Mouse (Mus musculus) hindbrain, postnatal 0 days (tissue): ENCODE results near the gene Adgrg7. TPM values are rescaled to one million over a fixed set of nuclear protein-coding genes. Genes with fewer than 3 reads are reported as not detected.
A peak's percentile ranks its signal among the peaks of the same experiment; 100 is the strongest.

Experiments
- ATAC-seq: fragments of 200-750 bp; cut with Nextera tagmentation; 2 replicates; pipeline ENCODE4 v1.8.0; 2017; ENCODE audit warnings: mild to moderate bottlenecking, moderate TSS enrichment, moderate library complexity
- DNase-seq: peaks from one replicate; pipeline ENCODE4 v3.0.0-alpha.2; 2015; ENCODE audit warnings: low spot score
- H3K27ac ChIP-seq: fragments of 300-500 bp; sonication (generic); 2 replicates; pipeline ENCODE4 v1.5.1; 2014; ENCODE audit warnings: mild to moderate bottlenecking
- H3K27me3 ChIP-seq: fragments of 300-500 bp; sonication (generic); 2 replicates; pipeline ENCODE4 v1.6.1; 2014; ENCODE audit warnings: low read length, mixed read lengths; ENCODE audit not compliant: insufficient read depth
- H3K36me3 ChIP-seq: fragments of 300-500 bp; sonication (generic); 2 replicates; pipeline ENCODE4 v1.6.1; 2014; ENCODE audit warnings: low read length, mixed read lengths; ENCODE audit not compliant: insufficient read depth
- H3K4me1 ChIP-seq: fragments of 300-500 bp; sonication (generic); 2 replicates; pipeline ENCODE4 v1.6.1; 2014; ENCODE audit warnings: antibody characterized with exemption, low read length, mixed read lengths; ENCODE audit not compliant: insufficient read depth
- H3K4me2 ChIP-seq: fragments of 300-500 bp; sonication (generic); 2 replicates; pipeline ENCODE4 v1.6.1; 2014; ENCODE audit warnings: low read depth, mild to moderate bottlenecking, low read length, moderate library complexity, mixed read lengths
- H3K4me3 ChIP-seq: fragments of 300-500 bp; sonication (generic); 2 replicates; pipeline ENCODE4 v1.5.1; 2014; ENCODE audit warnings: low read length
- H3K9ac ChIP-seq: fragments of 300-500 bp; sonication (generic); replicated peaks from 2 replicates; pipeline ENCODE4 v1.6.1; 2014; ENCODE audit warnings: mild to moderate bottlenecking, low read length, moderate library complexity, mixed read lengths
- H3K9me3 ChIP-seq: fragments of 300-500 bp; sonication (generic); 2 replicates; pipeline ENCODE4 v1.6.1; 2016; ENCODE audit warnings: low read length, mixed read lengths
- CTCF ChIP-seq: IDR thresholded peaks from 2 replicates; pipeline ENCODE4 v1.5.1; 2016; ENCODE audit warnings: antibody characterized with exemption, control low read depth, low read depth
- WGBS: fragments of 180-500 bp; shearing (Covaris S2); extraction: QIAGEN DNeasy Blood & Tissue Kit; methylation state at CpG from one replicate; pipeline ENCODE4 v1.1.7; 2014; 5-methylcytosine and 5-hydroxymethylcytosine counted together
- polyA plus RNA-seq: library from polyadenylated mRNA; unstranded; fragments of >200 nt; fragmentation: Nextera tagmentation; extraction: Ambion mirVana; gene quantifications from 2 replicates; pipeline ENCODE4 v1.2.1, GENCODE M21; 2015
- total RNA-seq: library from RNA; depleted of rRNA; stranded (reverse); fragments of >200 nt; gene quantifications from 2 replicates; pipeline ENCODE4 v1.2.3, GENCODE M21; 2014; rRNA removed

The Adgrg7 gene
- total RNA-seq (not detected in 2 replicates), polyA plus RNA-seq (not detected in 2 replicates)

DNA sequence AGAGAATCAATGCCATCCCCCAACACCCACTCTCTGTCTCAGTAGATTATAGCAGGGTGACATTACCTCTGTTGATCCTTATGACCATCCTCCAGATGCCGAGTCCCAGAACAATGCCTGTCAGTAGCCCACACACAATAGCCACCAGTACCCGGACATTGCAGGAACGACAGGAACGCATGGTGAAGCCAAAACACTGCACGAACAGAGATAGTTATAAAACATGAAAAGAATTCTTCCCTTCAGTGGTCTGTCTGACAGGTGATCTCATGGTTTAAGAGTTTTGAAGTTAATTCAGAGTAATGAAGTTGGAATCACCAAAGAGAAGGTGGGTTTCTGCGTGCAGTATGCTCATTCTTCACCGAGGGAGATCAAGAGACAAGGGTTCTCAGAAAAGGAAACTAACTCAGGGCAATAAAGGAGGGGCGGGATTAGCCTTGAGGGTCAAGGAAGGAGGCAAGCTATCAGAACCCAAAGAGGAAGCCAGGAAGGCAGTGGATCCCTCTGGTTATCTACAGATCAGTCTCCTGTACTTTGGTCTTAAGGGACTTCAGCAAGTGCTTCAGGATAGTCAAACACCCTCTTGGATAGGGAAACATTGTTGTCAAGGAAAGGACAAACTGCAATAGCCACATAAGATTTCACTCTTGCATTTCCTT, at the start of gene Adgrg7:
Gene Adgrg7 (minus strand): TSS at position 375 of the 659 bp plus-strand sequence.
- 71% methylated on average over 8 of the region's 8 CpGs for WGBS
- H3K4me1 ChIP-seq = no peaks in the 10 kb centered on the region
- no peak within 1 kb of the TSS for H3K4me2 ChIP-seq
- no peaks in the 10 kb centered on the region for H3K36me3 ChIP-seq
- H3K4me3 ChIP-seq = no peak within 1 kb of the TSS
- ATAC-seq = no peak
- no peak within 1 kb of the TSS for H3K27ac ChIP-seq
- H3K9me3 ChIP-seq = no peaks in the 10 kb centered on the region
- no peak for DNase-seq
- no peak within 1 kb of the TSS for H3K9ac ChIP-seq
- H3K27me3 ChIP-seq = no peaks in the 10 kb centered on the region
- no peak for TF ChIP-seq CTCF

DNA sequence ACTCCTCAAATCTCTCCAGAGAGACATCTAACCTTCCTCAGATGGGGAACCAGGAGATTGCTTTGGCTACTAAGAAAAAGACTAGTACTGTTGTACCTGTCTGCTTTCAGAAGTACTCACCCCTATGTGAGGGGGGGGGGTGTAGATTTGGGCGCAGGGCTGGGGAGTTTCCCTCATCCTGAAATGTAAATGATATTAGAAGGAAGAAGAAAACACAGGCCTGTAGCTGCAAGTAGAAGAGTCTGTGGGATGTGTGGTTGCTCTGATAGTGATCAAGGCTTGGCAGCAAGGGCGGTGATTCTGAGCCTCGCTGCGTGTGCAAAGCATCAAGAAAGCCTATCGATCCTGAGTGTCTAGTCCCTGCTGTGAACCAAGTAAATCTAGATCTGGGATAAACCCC, 47.3 kb upstream of the Adgrg7 start:
- no peak for TF ChIP-seq CTCF
- Histone ChIP-seq H3K4me2 (no peak overlapping the region), H3K9ac (no peak overlapping the region), H3K9me3 (no peaks in the 10 kb centered on the region), H3K27me3 (no peaks in the 10 kb centered on the region), H3K36me3 (no peaks in the 10 kb centered on the region), H3K27ac (no peak overlapping the region), H3K4me3 (no peak overlapping the region), H3K4me1 (no peaks in the 10 kb centered on the region)
- WGBS = 96% methylated on average over 5 of the region's 5 CpGs
- DNase-seq (no peak), ATAC-seq (no peak)

DNA sequence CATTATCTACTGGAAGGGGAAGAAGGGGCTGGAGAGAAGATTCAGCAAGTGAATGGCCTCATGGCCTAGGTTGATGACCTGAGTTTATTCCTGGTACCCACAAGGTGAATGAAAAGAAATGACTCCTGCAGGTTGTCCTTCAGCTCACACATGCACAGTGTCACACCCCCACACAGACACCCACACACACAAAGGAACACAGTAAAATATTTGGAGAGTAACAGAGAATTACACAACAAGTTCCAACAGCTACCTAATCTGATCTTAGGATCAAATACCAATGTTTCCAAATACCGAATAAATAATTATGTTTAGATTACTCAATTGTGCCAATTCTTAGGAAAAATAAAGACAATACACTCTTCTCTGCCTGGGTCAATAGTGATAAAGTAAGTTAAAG, 37.7 kb upstream of the Adgrg7 start:
- H3K4me1 ChIP-seq = no peaks in the 10 kb centered on the region
- TF ChIP-seq CTCF = no peak
- no peaks in the 10 kb centered on the region for H3K36me3 ChIP-seq
- H3K9me3 ChIP-seq = no peaks in the 10 kb centered on the region
- no peak overlapping the region for H3K27ac ChIP-seq
- H3K4me2 ChIP-seq = no peak overlapping the region
- H3K9ac ChIP-seq = no peak overlapping the region
- DNase-seq (no peak), ATAC-seq (no peak)
- WGBS = 95% methylated on average over 1 of the region's 1 CpGs
- H3K4me3 ChIP-seq = no peak overlapping the region
- no peaks in the 10 kb centered on the region for H3K27me3 ChIP-seq

DNA sequence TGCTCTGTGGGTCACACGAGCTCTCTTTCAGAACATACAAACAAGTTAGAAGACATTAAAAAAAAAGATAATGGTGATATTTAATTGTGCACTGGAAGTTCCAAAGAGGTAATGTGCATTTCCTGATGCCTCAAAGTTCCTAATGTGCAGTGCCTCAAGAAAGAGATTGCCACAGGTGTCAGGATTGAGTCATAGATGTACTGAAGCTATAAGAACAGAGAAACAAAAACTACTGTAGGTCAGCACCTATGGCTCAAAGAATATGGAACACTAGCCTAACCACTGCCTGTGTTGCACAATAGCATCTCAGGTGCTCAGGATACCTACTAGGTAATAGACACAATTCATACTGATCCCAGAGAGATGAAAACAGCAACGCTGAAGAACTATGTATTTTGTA, 36.3 kb upstream of the Adgrg7 start:
- Histone ChIP-seq H3K27me3 (no peaks in the 10 kb centered on the region), H3K27ac (no peak overlapping the region), H3K4me1 (no peaks in the 10 kb centered on the region), H3K4me3 (no peak overlapping the region), H3K9ac (no peak overlapping the region), H3K9me3 (no peaks in the 10 kb centered on the region), H3K4me2 (no peak overlapping the region), H3K36me3 (no peaks in the 10 kb centered on the region)
- WGBS = 92% methylated on average over 2 of the region's 2 CpGs
- no peak for ATAC-seq
- no peak for TF ChIP-seq CTCF
- DNase-seq = no peak

DNA sequence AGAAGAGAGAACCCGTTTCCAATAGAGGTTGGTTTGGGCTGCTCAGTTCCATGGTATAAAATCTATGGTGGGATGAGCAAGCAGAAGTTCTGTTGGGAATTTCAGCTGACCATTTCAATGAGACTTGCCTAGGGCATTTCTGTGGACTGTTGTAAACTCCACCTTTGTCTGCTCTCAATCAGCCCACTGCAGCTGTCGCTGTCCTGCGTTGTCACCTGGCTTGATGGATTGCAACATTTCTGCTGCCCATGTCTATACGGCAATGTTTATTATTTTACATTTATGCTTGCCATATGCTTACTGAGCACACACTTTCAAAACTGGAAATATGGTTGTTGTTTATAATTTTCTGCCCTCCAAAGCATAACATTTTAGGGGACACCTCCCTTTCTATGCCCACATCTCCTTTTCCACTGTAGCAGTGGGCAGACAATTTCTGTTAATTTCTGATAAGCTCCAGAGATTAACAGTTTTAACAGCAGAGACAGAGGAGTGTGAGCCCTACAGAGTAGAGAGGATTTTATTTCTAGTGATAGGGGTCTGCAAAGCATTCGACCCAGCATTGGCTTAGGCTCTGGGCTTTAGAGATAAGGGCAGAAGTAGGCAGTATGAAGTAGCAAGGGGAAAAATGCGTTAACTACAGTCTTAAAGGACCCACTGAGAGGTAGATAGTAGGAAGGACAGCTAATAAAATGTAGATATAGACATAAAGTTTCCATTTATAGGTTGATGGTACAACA, 5.9 kb upstream of the Adgrg7 start:
- Histone ChIP-seq H3K4me3 (no peak overlapping the region), H3K4me2 (no peak overlapping the region), H3K9me3 (no peaks in the 10 kb centered on the region), H3K36me3 (no peaks in the 10 kb centered on the region), H3K9ac (no peak overlapping the region), H3K27me3 (no peaks in the 10 kb centered on the region), H3K27ac (no peak overlapping the region), H3K4me1 (no peaks in the 10 kb centered on the region)
- 84% methylated on average over 6 of the region's 6 CpGs for WGBS
- no peak for ATAC-seq
- no peak for DNase-seq
- no peak for TF ChIP-seq CTCF

DNA sequence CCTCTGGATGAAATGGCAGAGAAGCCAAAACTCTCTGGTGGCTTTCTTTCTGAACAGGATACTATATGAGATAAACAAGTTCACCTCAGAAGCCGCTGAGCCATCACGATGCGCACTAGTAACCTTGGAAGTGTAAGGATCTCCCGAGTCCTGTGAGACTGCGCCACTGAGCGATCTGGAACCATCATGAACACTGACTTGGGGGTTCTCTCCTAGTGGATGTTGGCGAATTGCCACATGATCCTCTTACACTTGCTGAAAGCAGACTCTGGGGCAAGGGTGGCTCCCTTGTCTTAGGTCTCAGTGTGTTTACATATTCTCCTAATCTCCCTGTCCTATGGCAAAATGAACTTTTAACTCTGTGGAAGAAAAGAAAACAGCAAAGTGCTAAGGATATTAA, 5.3 kb upstream of the Adgrg7 start:
- DNase-seq = no peak
- Histone ChIP-seq H3K9me3 (no peaks in the 10 kb centered on the region), H3K27ac (no peak overlapping the region), H3K36me3 (no peaks in the 10 kb centered on the region), H3K27me3 (no peaks in the 10 kb centered on the region), H3K4me3 (no peak overlapping the region), H3K9ac (no peak overlapping the region), H3K4me1 (no peaks in the 10 kb centered on the region), H3K4me2 (no peak overlapping the region)
- TF ChIP-seq CTCF = no peak
- 92% methylated on average over 7 of the region's 7 CpGs for WGBS
- ATAC-seq = no peak

DNA sequence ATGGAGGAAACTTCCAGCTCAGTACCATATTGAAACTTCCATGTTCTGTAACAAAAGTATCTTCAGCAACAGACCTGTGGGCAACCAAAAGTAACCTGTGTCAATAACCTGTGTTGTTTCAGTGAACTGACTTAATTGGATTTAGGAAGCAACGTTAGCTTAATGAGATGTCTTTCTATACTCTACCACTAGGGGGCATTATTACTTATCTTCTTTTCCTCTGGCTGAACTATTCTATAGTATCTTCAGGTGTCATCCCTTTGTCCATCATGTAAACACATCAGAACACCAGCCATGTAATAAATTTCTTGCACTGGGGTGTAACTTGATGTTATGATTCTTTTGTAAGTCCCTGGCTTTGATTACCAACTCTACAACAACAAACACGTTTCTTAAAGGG, 4.8 kb upstream of the Adgrg7 start:
- H3K4me2 ChIP-seq = no peak overlapping the region
- H3K27me3 ChIP-seq = no peaks in the 10 kb centered on the region
- H3K4me1 ChIP-seq = no peaks in the 10 kb centered on the region
- TF ChIP-seq CTCF = peak; percentile 57
- ATAC-seq (no peak), DNase-seq (peak; percentile 29)
- H3K4me3 ChIP-seq = no peak overlapping the region
- H3K9ac ChIP-seq = no peak overlapping the region
- H3K27ac ChIP-seq = no peak overlapping the region
- H3K36me3 ChIP-seq = no peaks in the 10 kb centered on the region
- 46% methylated on average over 2 of the region's 2 CpGs for WGBS
- H3K9me3 ChIP-seq = no peaks in the 10 kb centered on the region
